8 mouse cellular contexts compared by ENCODE assay signal in the genomic region with DNA sequence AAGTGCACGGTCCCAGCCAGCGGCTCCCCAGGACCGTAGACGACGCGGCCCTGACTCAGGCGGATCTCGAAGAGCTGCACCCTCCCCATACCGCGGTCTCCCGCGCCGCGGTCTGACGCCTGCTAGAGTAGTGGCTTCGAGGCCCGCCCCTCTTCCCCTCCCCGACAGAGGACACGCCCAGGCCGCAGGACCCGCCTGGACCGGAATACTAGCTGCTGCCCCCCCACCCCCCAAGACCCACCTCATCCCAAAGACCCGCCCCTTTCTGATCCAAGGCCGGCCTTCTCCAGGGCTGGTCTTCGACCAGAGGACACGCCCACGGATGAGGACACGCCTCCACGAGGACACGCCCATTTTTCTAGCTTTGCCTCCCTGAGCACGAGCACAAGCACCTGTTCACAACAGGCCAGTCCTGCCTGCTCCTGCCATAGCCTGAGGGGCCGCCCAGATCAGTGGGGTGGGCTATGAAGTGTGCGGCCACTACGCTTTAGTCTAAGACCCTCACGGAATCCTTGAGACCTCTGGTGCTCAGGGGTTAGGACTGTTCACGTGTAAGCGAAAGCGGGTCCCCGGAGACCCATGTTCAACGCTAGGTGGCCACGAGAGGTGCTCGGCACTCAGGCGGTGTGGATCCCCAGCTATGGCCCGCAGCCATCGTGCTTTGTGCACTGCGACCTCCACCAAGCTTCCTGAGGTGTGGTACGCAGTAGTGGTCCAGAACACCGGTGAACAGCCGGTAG. TPM values are rescaled to one million over a fixed set of nuclear protein-coding genes. Genes with fewer than 3 reads are reported as not detected.
DNase-seq lines count a peak whose midpoint lies in the region; ATAC-seq lines count a peak whose summit lies in the region.

A gene (minus strand): TSS at position 196 of the 740 bp plus-strand sequence.

- no peaks in the 10 kb centered on the region for H3K27me3 ChIP-seq in lung, embryonic 16.5 days (ENCODE audit: control insufficient read depth, insufficient read depth, low read depth, low read length)

- WGBS in lung, embryonic 16.5 days: under 1% methylated on average over 48 of the region's 49 CpGs

- H3K9ac ChIP-seq in lung, embryonic 16.5 days (ENCODE audit: low read length): peak within 1 kb of the TSS; percentile 90

- H3K36me3 ChIP-seq in lung, embryonic 16.5 days (ENCODE audit: control insufficient read depth, insufficient read depth, low read length): no peaks in the 10 kb centered on the region

- H3K4me3 ChIP-seq in lung, embryonic 16.5 days (ENCODE audit: low read length): peak within 1 kb of the TSS; percentile 85

- H3K4me2 ChIP-seq in lung, embryonic 16.5 days (ENCODE audit: low read depth, low read length): peak within 1 kb of the TSS; percentile 97

- H3K9me3 ChIP-seq in lung, embryonic 16.5 days (ENCODE audit: control insufficient read depth, low read length): no peaks in the 10 kb centered on the region

- DNase-seq in MEL-GATA-1-ER (ENCODE audit: extremely low read depth, low read depth): peak; percentile 81
- DNase-seq in cerebellum, adult 8-10 months: peak; percentile 84
- peak; percentile 96 for DNase-seq in forelimb bud, embryonic 11.5 days (ENCODE audit: low read depth, low spot score)
- DNase-seq in layer of hippocampus, adult 9-10 months (ENCODE audit: low spot score): peak; percentile 68
- DNase-seq in ovary, postnatal 10 days (ENCODE audit: low spot score): peak; percentile 66
- DNase-seq in thymus, postnatal 10 days (ENCODE audit: low spot score in 2 of 2): peak; percentile 90 to 91

- peak; percentile 90 to 93 for ATAC-seq in hematopoietic stem cell, adult 5-6 weeks (replicated peaks in 1 of 2; ENCODE audit: insufficient read depth in 1 of 2, low FRiP score in 2 of 2, low TSS enrichment in 1 of 2, low read depth in 1 of 2, poor library complexity in 2 of 2, severe bottlenecking in 2 of 2)
- peak; percentile 95 for ATAC-seq in lung, embryonic 16.5 days (ENCODE audit: low read depth)

- H3K4me1 ChIP-seq in lung, embryonic 16.5 days (replicated peaks; ENCODE audit: control insufficient read depth, insufficient read depth, low read length): peaks cover 8% of the 10 kb centered on the region

- H3K27ac ChIP-seq in lung, embryonic 16.5 days (ENCODE audit: low read length): peak within 1 kb of the TSS; percentile 97

RNA-seq across cellular contexts. Expression of the gene that starts here (rescaled TPM):
- 89.9 and 103 TPM in 2 replicates for total RNA-seq in hematopoietic stem cell, adult 5-6 weeks (2017)
- 141 and 156 TPM in 2 replicates for polyA plus RNA-seq in lung, embryonic 16.5 days (2015; fragmentation: Nextera tagmentation; extraction: Ambion mirVana)

Comparison
In these comparisons a context has a peak if more than half of its experiments do, and no peak if none do; other contexts are left out.
1. Peak in every context shown above with its lines: DNase-seq, ATAC-seq, H3K4me3 ChIP-seq and H3K27ac ChIP-seq.